Mouse (Mus musculus) erythroblast, embryonic 14.5 days (primary cell): Measurements from ENCODE around the gene Cyp4v3.

ENCODE experiments used
- GATA1 ChIP-seq: IDR thresholded peaks from 2 replicates; pipeline ENCODE4 v1.6.1; 2012; ENCODE audit warnings: low read length, inconsistent platforms, mixed read lengths
- TAL1 ChIP-seq: IDR thresholded peaks from 3 replicates; pipeline ENCODE4 v1.6.1; 2012; ENCODE audit warnings: low read length, inconsistent platforms, mixed read lengths

DNA sequence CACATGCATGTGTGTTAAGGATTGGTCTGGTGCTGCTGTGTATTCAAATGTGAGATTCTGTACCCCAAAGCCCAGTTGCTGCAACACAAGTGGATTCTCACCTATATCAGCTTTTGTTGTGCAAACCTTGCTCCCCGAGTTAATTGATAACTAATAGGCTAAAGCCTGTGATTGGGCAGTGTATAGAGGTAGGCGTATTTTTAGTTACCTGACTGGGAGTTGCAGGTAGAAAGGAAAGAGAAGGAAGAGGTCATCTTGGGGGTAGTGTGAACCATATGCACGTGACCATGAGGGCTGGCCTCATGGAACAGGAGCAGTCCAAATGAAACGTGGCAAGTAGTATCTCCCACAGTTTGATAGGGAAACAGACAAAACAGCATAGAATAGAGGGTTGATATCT lies 68.1 kb downstream of the Cyp4v3 start:
- TF ChIP-seq GATA1 (no peak), TAL1 (no peak)
